Mouse (Mus musculus) urinary bladder, postnatal 10 days (tissue): ENCODE data around the gene Fyb2.

Source experiments
- DNase-seq: peaks from one replicate; pipeline ENCODE4 v3.0.0; 2022; ENCODE audit warnings: low spot score

Gene Fyb2

DNA sequence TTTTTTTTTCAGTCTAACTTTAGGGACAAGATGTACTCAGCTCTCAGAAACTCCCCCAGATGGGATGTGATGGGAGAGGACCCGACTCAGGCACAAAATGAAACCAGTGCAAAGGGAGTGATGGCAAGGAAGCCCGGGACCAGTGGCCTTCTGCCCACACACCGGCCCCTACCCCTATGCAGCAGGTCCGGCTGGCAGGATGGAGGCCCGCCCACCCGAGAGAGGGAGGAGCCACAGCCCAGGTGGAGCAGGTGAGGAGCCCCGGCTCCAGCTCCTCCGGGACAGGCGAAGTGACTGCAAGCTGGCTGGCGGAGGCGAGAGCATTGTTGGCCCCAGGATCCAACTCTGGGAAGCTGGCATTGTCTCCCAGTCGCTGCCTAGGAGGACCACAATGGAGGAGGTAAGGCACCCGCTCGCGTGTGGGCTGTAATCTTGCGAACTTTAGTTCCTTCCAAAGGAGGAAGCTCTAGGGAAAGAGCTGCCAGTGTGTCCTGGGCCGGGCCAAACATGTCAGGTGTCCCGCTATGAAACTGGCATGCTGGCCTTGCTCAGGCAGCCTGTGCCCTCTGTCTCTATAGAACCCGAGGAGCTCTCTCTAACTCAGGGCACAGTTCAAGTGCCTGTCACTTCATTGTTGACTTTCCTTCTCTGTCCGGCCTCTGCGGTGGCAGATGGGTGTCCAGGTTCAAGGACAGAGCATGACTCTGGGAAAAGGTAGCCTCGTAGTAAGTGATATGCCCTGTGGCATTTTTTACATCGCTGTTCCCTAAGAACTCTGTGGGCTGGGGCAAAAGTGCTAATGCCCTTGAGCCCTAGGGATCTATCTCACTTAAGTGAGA lies at the start of gene Fyb2:
Gene Fyb2, plus strand, starts transcription at position 166 of the 839 bp plus-strand sequence.
- DNase-seq = no peak

DNA sequence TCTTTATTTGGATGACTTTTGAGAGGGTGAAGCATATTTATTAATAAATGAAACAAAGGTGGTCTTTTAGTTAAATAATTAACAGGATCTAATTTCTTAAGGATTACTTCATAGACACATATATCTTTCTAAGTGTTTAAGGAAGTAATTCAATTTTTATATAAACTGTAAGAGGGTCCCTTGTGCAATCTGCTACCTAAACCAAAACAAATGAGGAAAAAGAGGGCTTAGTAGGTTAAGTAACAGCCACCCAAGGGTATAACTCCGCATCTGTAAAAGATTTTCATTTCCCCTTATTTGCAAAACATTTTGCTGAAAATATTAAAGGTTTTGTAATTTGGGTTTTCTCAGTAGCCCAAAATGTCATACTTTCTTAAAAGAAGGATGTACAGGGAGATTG lies 48.9 kb upstream of the Fyb2 start:
- no peak for DNase-seq

DNA sequence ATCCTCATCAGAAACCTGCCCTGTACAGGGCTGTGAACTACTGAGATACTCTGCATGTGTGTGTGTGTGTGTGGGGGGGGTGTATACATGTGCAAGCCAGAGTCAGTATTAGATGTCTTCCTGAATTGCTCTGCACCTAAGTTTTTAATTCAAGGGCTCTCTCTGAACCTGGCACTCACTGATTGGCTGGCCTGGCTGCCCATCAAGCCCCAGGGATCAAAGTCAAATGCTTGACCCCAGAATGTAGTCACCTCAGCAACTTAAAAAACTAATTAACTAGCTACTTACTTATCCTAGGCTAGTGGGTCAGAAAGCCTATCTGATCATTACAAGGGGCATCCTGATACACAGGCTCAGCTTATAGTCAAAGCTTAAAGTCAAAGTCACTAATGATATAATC lies 43.7 kb upstream of the Fyb2 start:
- no peak for DNase-seq

DNA sequence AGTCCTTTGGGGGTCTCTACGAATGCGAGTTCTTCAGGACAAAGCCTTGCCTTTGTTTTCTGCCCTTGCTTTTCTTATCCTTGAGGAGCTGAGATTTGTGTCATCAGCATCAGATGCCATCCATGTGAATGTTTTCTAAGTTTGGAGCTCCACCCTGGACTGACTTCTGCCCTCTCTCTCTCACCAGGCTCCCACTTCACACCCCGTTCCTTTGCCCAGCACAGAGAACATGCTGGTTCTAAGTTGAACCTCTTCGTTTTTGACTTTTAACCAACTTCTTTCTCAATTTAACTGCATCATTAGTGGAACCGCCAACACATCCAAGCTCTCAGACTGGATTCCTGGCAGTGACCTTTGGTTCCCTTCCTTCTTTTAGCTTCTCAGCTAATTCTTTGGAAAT lies 43.1 kb upstream of the Fyb2 start:
- no peak for DNase-seq

DNA sequence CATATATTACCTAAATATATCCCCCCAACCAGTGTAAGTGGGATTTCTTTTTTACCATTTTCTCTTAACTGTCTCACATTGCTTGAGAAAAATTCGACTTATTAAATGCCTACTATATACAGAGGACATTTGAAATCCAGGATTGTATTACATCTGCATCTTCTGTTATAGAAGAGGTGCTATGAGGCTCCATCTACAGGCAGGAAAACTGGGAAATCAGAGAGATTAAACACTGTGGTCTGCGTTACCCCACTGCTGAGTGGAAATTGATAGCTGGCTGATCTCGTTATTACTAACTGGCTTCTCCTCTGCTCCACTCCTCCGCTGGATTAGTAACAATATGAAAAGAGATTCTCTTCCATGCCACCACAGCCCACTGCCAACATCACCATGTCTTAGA lies 37.4 kb upstream of the Fyb2 start:
- DNase-seq = no peak

DNA sequence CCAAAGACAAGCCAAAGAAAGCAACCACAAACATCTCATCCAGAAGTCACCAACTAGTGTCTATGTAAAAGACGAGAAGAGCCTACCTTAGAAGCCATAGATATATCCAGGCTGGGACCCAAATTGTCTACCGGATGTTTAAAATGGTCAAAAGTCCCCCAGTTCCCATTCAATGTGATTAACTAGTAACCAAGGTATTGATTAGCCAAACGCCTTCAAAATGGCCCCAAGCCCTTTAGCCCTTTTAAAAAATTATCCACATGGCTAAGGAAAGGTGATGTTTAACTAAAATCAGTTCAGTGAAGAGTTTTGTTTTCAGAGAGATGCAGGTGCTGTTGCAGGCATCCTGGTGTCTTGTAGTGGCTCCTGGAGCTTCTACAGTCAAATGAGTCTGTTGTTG lies 36.9 kb upstream of the Fyb2 start, which contains the start of gene C8a:
Gene C8a, minus strand, starts transcription at position 76 of the 400 bp plus-strand sequence.
- DNase-seq = no peak

DNA sequence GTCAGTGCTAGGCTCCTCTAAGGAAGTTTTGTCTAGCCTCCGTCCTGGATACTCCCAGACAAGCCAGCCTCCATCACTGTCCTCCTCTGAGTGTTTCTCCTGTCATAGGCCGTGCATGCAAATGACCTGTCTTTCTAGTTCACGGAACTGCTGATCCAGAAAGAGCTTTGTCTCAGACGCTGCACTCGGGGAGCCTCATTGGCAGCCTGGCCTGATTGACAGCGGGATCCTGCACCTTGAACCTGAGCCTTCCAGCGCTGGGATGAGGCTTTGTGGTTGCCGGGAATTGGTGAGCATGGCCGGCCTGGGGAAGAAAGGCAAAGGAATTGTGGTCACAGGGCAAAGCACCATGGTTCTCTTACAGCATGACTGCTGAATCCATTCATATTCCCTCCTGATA lies 25.8 kb upstream of the Fyb2 start:
- no peak for DNase-seq

DNA sequence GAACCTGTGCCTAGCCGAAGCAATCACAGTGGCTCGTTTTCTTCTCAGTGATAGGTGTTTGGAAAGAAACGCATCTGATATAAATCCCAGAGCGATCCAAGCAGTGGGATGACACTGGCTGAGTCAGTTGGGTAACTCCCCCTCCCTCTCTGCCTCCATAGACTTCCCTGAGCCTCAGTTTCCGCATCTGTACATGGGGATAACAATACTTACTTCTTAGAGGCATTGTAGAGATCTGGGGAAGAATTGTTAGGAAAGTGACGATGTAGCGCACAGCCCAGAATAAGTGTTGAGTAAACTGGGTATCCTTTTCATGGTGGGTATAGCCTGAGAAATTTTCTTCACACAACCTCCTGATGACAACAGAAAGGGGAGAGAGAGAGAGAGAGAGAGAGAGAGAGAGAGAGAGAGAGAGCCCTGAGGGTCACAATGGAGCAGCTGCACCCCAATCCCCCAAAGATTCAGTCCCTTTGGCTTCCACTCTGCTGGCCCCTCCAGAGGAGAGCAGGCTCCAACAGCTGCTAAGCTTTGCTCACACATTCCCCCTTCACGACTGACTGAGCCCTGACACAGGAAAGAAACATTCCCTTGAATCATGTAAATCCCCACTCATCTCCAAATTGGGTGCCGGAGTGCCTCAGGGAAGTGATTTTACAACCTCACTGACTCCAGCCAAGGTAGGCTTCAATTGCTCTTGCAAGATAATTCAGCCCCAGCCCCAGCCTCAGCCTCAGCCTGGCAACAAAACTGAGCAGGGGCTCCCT lies 24.6 kb upstream of the Fyb2 start:
- DNase-seq = no peak

DNA sequence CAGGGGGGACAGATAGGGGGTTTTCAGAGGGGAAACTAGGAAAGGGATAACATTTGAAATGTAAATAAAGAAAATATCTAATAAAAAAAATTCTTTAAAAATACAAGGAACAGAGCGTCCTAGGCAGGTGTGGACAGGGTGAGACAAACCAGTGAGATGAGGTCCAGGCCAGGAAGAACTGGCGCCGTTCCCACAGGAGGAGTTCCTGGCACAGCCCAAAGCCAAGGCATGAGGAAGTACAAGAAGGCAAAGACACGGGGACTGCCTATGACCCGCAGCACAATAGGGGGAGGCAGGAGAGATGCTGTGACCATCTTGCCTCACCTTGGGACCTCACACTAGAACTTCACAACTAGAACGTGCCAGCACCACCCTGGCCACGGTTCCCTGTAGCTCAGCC lies 21.5 kb upstream of the Fyb2 start:
- no peak for DNase-seq

DNA sequence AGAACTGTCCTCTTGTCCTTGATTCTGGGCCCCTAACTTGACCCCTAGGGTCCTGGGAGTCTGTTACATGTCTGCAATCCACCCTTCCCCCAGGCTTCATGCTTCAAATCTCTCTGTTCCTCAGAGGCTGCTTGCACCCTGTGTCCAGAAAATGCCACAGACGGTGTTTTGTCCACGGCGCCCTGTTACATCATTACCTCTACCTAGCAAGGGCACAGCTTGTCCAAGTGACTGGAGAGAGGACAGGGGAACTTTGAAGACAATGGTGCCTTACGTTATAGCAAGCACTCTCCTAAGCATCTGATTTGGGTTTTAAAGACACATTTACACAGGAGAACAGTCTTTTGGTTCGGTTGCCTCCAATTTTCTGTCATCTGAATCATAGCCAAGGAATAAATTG lies 19.7 kb upstream of the Fyb2 start:
- no peak for DNase-seq

DNA sequence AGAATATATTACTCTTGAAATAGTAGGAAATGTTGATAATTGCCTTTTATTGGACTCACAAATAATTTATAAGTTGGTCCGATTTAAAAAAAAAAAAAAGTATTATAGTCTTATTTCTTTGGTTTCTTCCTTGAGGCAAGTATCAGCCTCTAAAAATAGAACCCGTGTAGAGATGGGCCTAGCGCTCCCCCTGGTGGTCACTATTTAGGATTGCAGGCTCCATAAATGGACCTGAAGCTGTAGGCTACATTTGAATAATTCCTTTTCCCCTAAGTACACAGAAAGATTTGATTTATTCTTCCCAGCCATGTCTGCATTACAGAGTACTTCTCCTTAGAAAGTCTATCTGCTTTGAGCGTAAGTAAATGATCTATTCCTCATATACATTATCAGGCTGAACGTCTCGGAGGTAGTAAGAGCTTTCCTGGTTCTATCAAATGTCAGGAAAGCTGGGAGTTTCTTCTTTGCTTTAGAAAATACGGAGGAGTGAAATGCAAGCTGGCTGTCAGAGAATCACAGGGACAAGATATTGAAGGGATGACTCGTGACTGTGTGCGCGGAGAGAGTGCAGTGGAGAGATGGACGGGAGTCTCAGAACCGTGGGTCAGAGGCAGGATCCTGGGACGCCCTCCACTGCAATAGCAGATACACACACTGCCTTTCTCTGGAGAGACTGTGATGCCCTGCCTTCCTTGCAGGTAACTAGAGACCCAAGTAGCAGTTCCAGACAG lies 19.1 kb upstream of the Fyb2 start:
- DNase-seq = no peak

DNA sequence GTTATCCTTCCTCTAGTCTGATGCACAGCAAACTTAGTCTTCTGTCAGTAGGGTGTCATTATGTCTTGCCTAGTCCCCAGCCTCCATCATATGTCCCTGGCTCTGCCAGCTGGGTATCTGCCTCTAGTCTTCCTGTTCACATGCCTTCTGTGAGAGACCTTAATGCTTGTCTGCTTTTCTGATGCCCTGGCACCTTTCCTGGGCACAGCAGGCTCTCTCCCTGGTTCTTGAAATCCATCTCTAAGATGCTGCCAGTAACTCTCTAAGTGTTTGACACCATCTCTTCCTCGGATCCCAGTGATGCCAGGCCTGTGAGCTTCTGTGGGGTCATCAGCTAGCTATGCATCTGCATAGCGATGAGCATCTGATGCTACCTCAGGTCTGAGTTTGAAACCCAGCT lies 10.4 kb upstream of the Fyb2 start:
- DNase-seq = no peak

DNA sequence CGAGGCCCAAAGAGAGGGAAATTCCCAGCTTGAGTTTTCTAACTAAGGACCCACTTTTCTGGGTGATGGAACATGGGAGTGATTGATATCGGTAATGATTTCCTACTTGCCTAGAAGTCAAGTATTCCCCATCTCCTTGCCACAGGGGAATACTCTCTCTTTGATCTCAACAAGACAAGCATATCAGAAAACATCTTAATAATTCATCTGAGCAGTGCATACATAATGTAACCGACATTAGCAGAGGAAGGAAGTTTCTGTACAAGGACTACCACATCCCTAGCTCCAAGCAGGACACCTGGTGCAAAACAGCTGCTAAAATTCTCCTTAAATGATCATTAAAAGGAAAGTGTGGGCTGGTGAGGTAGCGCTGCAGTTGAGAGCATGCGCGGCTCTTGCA lies 8.2 kb upstream of the Fyb2 start:
- no peak for DNase-seq

DNA sequence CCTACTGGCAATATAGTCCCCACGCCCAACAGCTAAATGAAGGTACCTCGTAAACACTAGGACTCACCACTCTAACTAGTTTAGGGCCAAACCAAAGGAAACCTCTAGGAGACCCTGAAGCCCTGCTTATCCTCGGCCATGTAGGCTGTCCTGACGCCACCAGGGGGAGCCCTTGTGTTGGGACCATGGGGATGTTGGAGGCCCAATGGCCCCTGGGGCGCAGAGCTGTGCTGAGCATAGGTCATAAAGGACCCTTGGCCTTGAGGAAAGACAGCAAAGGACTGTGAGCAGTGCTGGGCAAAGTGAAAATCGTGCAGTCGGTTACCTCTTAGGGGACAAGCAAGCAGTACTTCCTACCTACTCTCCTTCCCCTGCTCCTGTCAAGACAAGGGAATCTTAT lies 1.6 kb upstream of the Fyb2 start:
- DNase-seq = peak; percentile 48

DNA sequence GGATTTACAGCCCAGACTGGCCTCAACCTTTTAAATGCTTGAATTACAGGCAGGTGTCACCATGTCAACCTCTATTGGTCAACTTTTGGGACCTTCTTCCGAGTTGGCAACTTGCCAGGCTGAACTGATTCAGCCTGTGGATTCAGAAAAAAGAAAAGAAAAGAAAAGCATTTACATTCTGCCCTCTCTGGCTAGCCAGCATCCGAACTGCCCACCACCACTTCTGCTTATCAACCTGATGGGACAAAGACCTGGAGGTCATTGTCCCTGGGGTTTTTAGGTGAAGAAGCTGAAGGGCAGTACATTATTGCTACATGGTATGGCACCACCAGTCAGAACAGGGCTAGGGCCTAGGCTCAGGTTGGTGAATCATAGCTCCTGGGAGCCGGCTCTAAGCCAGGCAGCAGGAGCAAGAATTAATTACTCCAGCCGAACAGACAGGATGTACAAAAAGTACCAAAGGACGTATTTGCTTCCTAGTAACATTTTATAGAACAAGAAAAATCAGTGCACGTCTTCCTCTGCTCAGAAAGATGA lies 1.5 kb downstream of the Fyb2 start:
- DNase-seq = no peak

DNA sequence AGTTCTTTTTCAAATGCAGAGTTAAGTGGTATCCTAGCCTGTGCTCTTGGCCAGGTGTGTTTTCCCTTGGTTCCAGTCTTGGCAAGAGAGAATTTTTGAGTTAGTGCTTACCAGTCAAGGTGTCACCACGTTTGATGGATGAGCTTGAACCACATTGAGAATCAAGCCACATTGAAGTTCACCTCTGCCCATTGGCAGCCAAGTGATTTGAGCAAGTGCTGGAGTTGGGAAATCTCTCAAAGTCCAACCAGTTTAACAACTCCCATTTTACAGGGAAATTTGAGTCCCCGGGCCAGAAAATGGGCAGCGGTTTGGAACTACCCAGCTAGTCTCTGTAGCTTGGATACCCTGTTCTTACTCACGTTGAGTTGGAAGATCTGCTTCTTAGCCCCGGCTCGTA lies 4.8 kb downstream of the Fyb2 start:
- no peak for DNase-seq

DNA sequence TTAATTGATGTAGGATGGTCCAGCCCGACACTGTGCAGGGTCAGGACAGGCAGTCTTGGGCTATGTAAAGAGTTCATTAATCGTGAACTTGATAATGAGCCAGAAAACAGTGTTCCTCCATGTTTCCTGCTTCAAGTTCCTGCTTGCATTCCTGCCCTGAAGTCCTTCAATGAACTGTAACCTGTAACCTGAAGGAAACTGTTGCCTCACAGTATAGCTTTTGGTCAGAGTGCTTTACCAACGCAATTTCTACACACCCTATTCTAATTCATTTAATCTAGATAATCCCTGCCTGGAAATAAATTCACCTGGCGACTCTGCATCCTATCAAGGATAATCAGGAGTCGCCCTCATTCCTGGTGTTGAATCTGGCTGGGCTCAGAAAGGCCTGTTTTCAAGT lies 12.1 kb downstream of the Fyb2 start:
- no peak for DNase-seq

DNA sequence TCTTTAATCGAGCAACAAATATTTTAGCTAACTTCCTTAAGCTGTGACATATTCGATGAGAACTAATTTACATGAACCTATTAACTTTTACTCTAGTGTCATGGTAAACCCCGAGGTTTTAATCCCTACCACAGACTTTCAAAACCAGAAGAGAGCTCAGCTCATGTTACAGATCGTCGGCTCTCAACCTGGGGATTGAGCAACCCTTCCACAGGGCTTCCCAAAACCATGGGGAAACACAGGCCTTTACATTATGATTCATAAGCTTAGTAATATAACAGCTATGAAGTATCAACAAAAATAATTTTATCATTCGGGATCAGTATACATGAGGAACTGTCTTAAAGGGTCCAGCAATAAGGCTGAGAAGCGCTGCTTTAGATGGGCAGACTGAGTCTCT lies 15.9 kb downstream of the Fyb2 start:
- DNase-seq = no peak

DNA sequence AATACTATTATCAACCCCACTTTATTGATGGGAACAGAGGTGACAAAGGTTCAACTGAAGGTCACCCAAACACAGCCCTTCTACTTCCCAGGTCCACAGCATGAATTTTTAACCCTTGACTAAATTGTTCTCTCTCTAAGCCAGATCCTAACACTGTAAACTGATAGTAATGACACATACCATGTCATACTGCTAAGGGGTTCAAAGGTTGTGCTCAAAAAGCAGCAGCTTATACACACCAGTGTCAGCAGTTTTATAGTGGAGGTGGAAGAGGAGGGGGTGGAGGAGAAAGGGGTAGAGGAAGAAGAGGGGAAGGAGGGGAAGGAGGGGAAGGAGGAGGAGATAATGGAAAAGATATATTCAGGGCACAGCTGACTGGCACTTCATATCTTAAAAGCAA lies 20.4 kb downstream of the Fyb2 start:
- no peak for DNase-seq

DNA sequence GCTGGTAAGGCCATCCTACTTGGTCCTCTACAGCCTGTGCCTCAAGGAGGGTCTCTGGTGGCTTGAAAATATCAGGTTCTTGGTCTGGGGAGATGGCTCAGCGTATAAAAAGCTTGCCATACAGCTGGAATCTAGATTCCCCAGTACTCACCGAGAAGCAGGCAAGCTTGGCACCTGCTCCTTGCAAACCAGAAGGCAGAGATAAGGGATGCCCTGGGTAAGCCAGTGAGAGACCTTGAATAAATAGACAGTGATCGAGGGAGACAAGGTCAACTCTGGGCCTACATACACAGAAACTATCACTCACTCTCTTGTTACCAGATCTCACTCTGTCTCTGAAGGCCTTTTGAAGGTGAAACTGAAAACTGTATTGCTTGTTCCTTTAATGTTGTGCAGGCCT lies 21.7 kb downstream of the Fyb2 start:
- no peak for DNase-seq

DNA sequence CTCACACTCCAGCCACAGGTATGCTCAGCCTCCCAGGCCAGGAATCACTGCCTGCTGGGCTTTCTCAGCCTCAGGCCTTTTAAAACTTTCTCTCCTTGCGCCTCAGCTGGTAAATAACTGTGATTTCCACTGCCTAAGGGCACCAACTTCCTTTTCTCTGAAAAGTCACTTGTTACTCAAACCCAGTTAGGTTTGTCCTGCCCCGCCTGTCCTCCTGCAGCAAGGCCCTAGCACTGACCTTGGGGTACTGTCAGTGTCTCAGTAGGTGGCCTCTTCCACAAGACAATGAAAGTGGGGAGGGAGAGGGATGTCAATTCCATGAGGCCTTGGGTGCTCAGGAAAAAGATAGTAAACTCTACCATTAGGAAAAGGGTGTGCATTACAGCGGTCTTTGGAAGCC lies 22.2 kb downstream of the Fyb2 start:
- DNase-seq = no peak

DNA sequence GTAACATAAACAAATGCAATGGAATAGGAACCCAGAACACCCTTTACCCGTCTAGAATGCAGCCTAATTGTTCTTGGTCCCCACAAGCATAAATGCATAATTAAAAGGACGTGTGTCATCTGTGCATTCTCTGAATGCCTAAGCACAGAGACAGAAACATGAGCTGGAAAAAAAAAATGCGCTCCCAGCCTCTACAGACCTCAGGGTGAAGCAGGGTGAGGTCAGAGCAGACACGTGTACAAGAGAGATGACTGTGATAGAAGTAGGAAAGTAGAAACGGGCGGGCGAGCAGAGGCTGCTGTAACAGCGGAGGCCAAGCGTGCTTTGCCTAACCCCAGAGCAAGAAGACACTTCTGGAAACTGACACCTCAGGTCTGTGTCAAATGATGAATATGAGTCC lies 22.8 kb downstream of the Fyb2 start:
- no peak for DNase-seq

DNA sequence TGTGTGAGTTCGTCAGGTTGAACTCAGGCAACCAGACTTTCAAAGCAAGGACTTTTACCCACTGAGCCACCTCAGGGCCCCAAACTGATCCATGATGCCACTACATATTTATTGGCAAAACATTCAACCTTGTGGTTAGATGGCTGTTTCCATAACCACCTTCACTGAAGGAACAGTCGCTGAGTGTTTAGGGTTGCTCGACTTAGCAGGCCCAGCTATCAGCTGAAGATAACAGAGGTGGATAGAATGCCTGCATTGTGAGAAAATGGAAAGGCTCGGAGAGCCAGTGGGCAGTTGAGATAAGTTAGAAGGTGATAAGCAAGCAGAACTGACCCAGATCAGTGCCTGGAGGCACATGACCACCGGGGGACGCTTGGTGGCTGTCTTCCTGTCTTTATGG lies 26.3 kb downstream of the Fyb2 start:
- DNase-seq = no peak
